Mouse (Mus musculus): ENCODE data around the gene Pomgnt2. TPM values are rescaled to one million over a fixed set of nuclear protein-coding genes. Genes with fewer than 3 reads are reported as not detected.

The Pomgnt2 gene
- polyA plus RNA-seq, 1 experiment from 2014 or later, result 8.8 TPM

Other genes starting within 250 kb of the Pomgnt2 start
- 7.1 and 7.8 TPM in 2 replicates for gene Zfp651, start 237.8 kb downstream of the Pomgnt2 start, polyA plus RNA-seq (2014; fragmentation: Nextera tagmentation; extraction: Ambion mirVana)
- gene Klhl40, start 219.5 kb downstream of the Pomgnt2 start, polyA plus RNA-seq (2014; fragmentation: Nextera tagmentation; extraction: Ambion mirVana), result 0.59 and 0.84 TPM in 2 replicates
- 3.6 and 4.8 TPM in 2 replicates for gene Hhatl, start 204.6 kb downstream of the Pomgnt2 start, polyA plus RNA-seq (2014; fragmentation: Nextera tagmentation; extraction: Ambion mirVana)
- gene Ccdc13, start 157.6 kb downstream of the Pomgnt2 start, polyA plus RNA-seq (2014; fragmentation: Nextera tagmentation; extraction: Ambion mirVana), result 0.23 TPM in 1 of 2 replicates, not detected in the other
- 241 and 243 TPM in 2 replicates for gene Higd1a, start 138.7 kb downstream of the Pomgnt2 start, polyA plus RNA-seq (2014; fragmentation: Nextera tagmentation; extraction: Ambion mirVana)
- 0.10 TPM in 1 of 2 replicates, not detected in the other for gene Ackr2, start 98.8 kb downstream of the Pomgnt2 start, polyA plus RNA-seq (2014; fragmentation: Nextera tagmentation; extraction: Ambion mirVana)
- not detected in 2 replicates for gene Cyp8b1, start 80.8 kb downstream of the Pomgnt2 start, polyA plus RNA-seq (2014; fragmentation: Nextera tagmentation; extraction: Ambion mirVana)
- gene Fam198a, start 46.1 kb downstream of the Pomgnt2 start, polyA plus RNA-seq (2014; fragmentation: Nextera tagmentation; extraction: Ambion mirVana), result 0.35 and 0.44 TPM in 2 replicates
- 30.6 and 32.9 TPM in 2 replicates for gene Snrk, start 120.2 kb upstream of the Pomgnt2 start, polyA plus RNA-seq (2014; fragmentation: Nextera tagmentation; extraction: Ambion mirVana)